Mouse (Mus musculus) thymus, postnatal 10 days (tissue): ENCODE results near the gene Thra.
"Not testable (repeated sequence)": the region's sequence is repeated elsewhere in the genome, so short reads cannot be mapped to it uniquely, and the experiment has no call there.

ENCODE experiments used
- DNase-seq, 2 experiments: peaks; one replicate each; pipeline ENCODE4 v3.0.0; 2021; ENCODE audit warnings: low spot score in 2 of 2

Gene Thra

GRCm38 (mm10) chr11:98715946-98716345 is 24.5 kb upstream of the Thra start:
- no peak for DNase-seq

- DNase-seq: peak in 1 of 2 experiments; percentile 61
Measured at GRCm38 (mm10) chr11:98717904-98718303, 22.5 kb upstream of the Thra start.

GRCm38 (mm10) chr11:98720756-98721155 is 19.7 kb upstream of the Thra start:
- no peak for DNase-seq

- DNase-seq: no peak
Measured at GRCm38 (mm10) chr11:98721458-98722226, 18.8 kb upstream of the Thra start.

- no peak for DNase-seq
Measured at GRCm38 (mm10) chr11:98723098-98723497, 17.3 kb upstream of the Thra start.

- DNase-seq: no peak
Measured at GRCm38 (mm10) chr11:98725926-98726506, 14.4 kb upstream of the Thra start.

- peak; percentile 77 for DNase-seq
Measured at GRCm38 (mm10) chr11:98729119-98729588, 11.3 kb upstream of the Thra start, which contains the start of gene Med24. Med24 (minus strand) TSS chr11:98729435.

- no peak for DNase-seq
Measured at GRCm38 (mm10) chr11:98730727-98731126, 9.7 kb upstream of the Thra start.

- DNase-seq: no peak
Measured at GRCm38 (mm10) chr11:98731134-98731533, 9.3 kb upstream of the Thra start.

- DNase-seq: no peak
Measured at GRCm38 (mm10) chr11:98734020-98734419, 6.4 kb upstream of the Thra start.

- DNase-seq: no peak
Measured at GRCm38 (mm10) chr11:98735111-98735510, 5.3 kb upstream of the Thra start.

GRCm38 (mm10) chr11:98736176-98736575 is 4.3 kb upstream of the Thra start:
- DNase-seq: no peak

- DNase-seq: not testable (repeated sequence)
Measured at GRCm38 (mm10) chr11:98737220-98737619, 3.2 kb upstream of the Thra start.

GRCm38 (mm10) chr11:98738428-98738911 is 2.0 kb upstream of the Thra start:
- no peak for DNase-seq

GRCm38 (mm10) chr11:98738925-98739324 is 1.5 kb upstream of the Thra start:
- DNase-seq: no peak

- no peak for DNase-seq
Measured at GRCm38 (mm10) chr11:98740026-98740392, 429 bp upstream of the Thra start.

- no peak for DNase-seq
Measured at GRCm38 (mm10) chr11:98741051-98741620, 698 bp downstream of the Thra start.

- peak; percentile 60 to 77 for DNase-seq
Measured at GRCm38 (mm10) chr11:98741622-98742396, 1.4 kb downstream of the Thra start.

- no peak for DNase-seq
Measured at GRCm38 (mm10) chr11:98742397-98743291, 2.2 kb downstream of the Thra start.

- DNase-seq: no peak
Measured at GRCm38 (mm10) chr11:98743655-98744345, 3.4 kb downstream of the Thra start.
